Mouse (Mus musculus) frontal cortex, postnatal 25 days (tissue): ENCODE measurements at regions not wholly inside any gene's neighbourhood (a gene's known extent, or its start where the extent isn't known, plus 50 kb on each side); places are given as distances from the start of the nearest gene placed in this dataset.

Experiments used
- DNase-seq, 2 experiments: peaks; one replicate each; pipeline ENCODE4 v3.0.0; 2022; ENCODE audit warnings: low spot score in 2 of 2

- no peak for DNase-seq
Observed at GRCm38 (mm10) chr7:71488016-71488650, 136.8 kb upstream of the Gm10295 start.

- no peak for DNase-seq
Observed at GRCm38 (mm10) chr7:71475383-71475782, 124.1 kb upstream of the Gm10295 start.

GRCm38 (mm10) chr7:71472384-71473141, 121.3 kb upstream of the Gm10295 start:
- DNase-seq: no peak

GRCm38 (mm10) chr7:71471658-71472383, 120.5 kb upstream of the Gm10295 start:
- DNase-seq: peak in 1 of 2 experiments; percentile 9

- DNase-seq: no peak
Observed at GRCm38 (mm10) chr7:71471319-71471657, 120.0 kb upstream of the Gm10295 start.

GRCm38 (mm10) chr7:71470418-71470817, 119.1 kb upstream of the Gm10295 start:
- DNase-seq: no peak

GRCm38 (mm10) chr7:71469951-71470350, 118.7 kb upstream of the Gm10295 start:
- DNase-seq: no peak

- DNase-seq: no peak
Observed at GRCm38 (mm10) chr7:71467436-71468127, 116.3 kb upstream of the Gm10295 start.

- no peak for DNase-seq
Observed at GRCm38 (mm10) chr7:71464127-71464526, 112.8 kb upstream of the Gm10295 start.

- no peak for DNase-seq
Observed at GRCm38 (mm10) chr7:71463565-71463964, 112.3 kb upstream of the Gm10295 start.

GRCm38 (mm10) chr7:71459805-71460204, 108.5 kb upstream of the Gm10295 start:
- DNase-seq: no peak

- DNase-seq: no peak
Observed at GRCm38 (mm10) chr7:71458104-71458754, 106.9 kb upstream of the Gm10295 start.

- DNase-seq: no peak
Observed at GRCm38 (mm10) chr7:71457409-71458103, 106.3 kb upstream of the Gm10295 start.

- DNase-seq: no peak
Observed at GRCm38 (mm10) chr7:71456421-71456820, 105.1 kb upstream of the Gm10295 start.

GRCm38 (mm10) chr7:71440330-71441240, 89.3 kb upstream of the Gm10295 start:
- DNase-seq: no peak

GRCm38 (mm10) chr7:71425982-71426381, 74.7 kb upstream of the Gm10295 start:
- no peak for DNase-seq

GRCm38 (mm10) chr7:71419261-71419660, 68.0 kb upstream of the Gm10295 start:
- no peak for DNase-seq

- DNase-seq: no peak
Observed at GRCm38 (mm10) chr7:71418856-71419255, 67.6 kb upstream of the Gm10295 start.

- no peak for DNase-seq
Observed at GRCm38 (mm10) chr7:71414756-71415155, 63.5 kb upstream of the Gm10295 start.

- DNase-seq: no peak
Observed at GRCm38 (mm10) chr7:71413121-71413520, 61.8 kb upstream of the Gm10295 start.
